Mouse (Mus musculus): ENCODE data around the gene Anxa7.

GRCm38 (mm10) chr14:20447209-20447608 is 32.7 kb downstream of the Anxa7 start:
- TF ChIP-seq UBTF (IDR thresholded peaks at IDR 0.05; ENCODE audit: borderline replicate concordance, insufficient read depth, low read depth, low read length), result no peak
- no peak for TF ChIP-seq TAL1 (IDR thresholded peaks at IDR 0.05; ENCODE audit: low read length)
- TF ChIP-seq POLR2A (IDR thresholded peaks at IDR 0.05; ENCODE audit: control insufficient read depth in 1 of 2, insufficient read depth in 1 of 2, low read depth in 1 of 2, low read length in 2 of 2, poor library complexity in 1 of 2), result no peak
- no peak for TF ChIP-seq KAT2A (conservative IDR thresholded peaks at IDR 0.05; ENCODE audit: low read depth, low read length)
- no peak for TF ChIP-seq ZC3H11A (IDR thresholded peaks at IDR 0.05; ENCODE audit: low read depth, low read length)
- TF ChIP-seq CTCF (IDR thresholded peaks at IDR 0.05 in 2 of 3, conservative IDR thresholded peaks at IDR 0.05 in 1 of 3; ENCODE audit: control insufficient read depth in 1 of 3, insufficient read depth in 1 of 3, low read depth in 2 of 3, low read length in 3 of 3, poor library complexity in 1 of 3, severe bottlenecking in 1 of 3), result no peak
- TF ChIP-seq POLR2AphosphoS2 (IDR thresholded peaks at IDR 0.05; ENCODE audit: low read length), result no peak
- no peak for TF ChIP-seq HCFC1 (IDR thresholded peaks at IDR 0.05; ENCODE audit: low read depth, low read length)
- no peak for TF ChIP-seq TCF12 (IDR thresholded peaks at IDR 0.05; ENCODE audit: low read depth, low read length)
- TF ChIP-seq USF1 (IDR thresholded peaks at IDR 0.05; ENCODE audit: low read depth, low read length), result no peak
